Mouse (Mus musculus): ENCODE measurements around the gene Gm9774. TPM values are rescaled to one million over a fixed set of nuclear protein-coding genes. Genes with fewer than 3 reads are reported as not detected.

Gene Gm9774
- 10.1 and 18.9 TPM in 2 replicates for polyA plus RNA-seq (2015; fragmentation: Nextera tagmentation; extraction: Ambion mirVana)

GRCm38 (mm10) chr3:92429323-92429722 lies at the start of gene Gm9774:
TSS of gene Gm9774 (minus strand) at chr3:92429423.
- H3K27me3 ChIP-seq, result no peaks in the 10 kb centered on the region
- WGBS, result 86% methylated on average over 6 of the region's 6 CpGs
- no peaks in the 10 kb centered on the region for H3K4me1 ChIP-seq
- H3K4me3 ChIP-seq, result no peak within 1 kb of the TSS
- no peaks in the 10 kb centered on the region for H3K36me3 ChIP-seq
- ATAC-seq (ENCODE audit: insufficient number of reproducible peaks, insufficient read depth, low FRiP score, low TSS enrichment, low read depth), result no peak
- no peaks in the 10 kb centered on the region for H3K9me3 ChIP-seq
- no peak within 1 kb of the TSS for H3K27ac ChIP-seq
- H3K9ac ChIP-seq, result no peak within 1 kb of the TSS
- no peak within 1 kb of the TSS for H3K4me2 ChIP-seq

GRCm38 (mm10) chr3:92470111-92470510 lies 40.9 kb upstream of the Gm9774 start:
- H3K4me1 ChIP-seq, result no peaks in the 10 kb centered on the region
- H3K36me3 ChIP-seq, result no peaks in the 10 kb centered on the region
- H3K4me3 ChIP-seq, result no peak overlapping the region
- 81% methylated on average over 2 of the region's 2 CpGs for WGBS
- no peaks in the 10 kb centered on the region for H3K27me3 ChIP-seq
- H3K4me2 ChIP-seq, result no peak overlapping the region
- H3K9me3 ChIP-seq, result no peaks in the 10 kb centered on the region
- H3K9ac ChIP-seq, result no peak overlapping the region
- no peak overlapping the region for H3K27ac ChIP-seq
- ATAC-seq (ENCODE audit: insufficient number of reproducible peaks, insufficient read depth, low FRiP score, low TSS enrichment, low read depth), result no peak

- H3K4me3 ChIP-seq, result no peak overlapping the region
- H3K4me2 ChIP-seq, result no peak overlapping the region
- H3K27ac ChIP-seq, result no peak overlapping the region
- no peaks in the 10 kb centered on the region for H3K27me3 ChIP-seq
- no peaks in the 10 kb centered on the region for H3K9me3 ChIP-seq
- H3K36me3 ChIP-seq, result no peaks in the 10 kb centered on the region
- H3K9ac ChIP-seq, result no peak overlapping the region
- H3K4me1 ChIP-seq, result no peaks in the 10 kb centered on the region
- ATAC-seq (ENCODE audit: insufficient number of reproducible peaks, insufficient read depth, low FRiP score, low TSS enrichment, low read depth), result no peak
These were observed 38.2 kb upstream of the Gm9774 start for GRCm38 (mm10) chr3:92467424-92467823.

GRCm38 (mm10) chr3:92466576-92466975 lies 37.4 kb upstream of the Gm9774 start:
- Histone ChIP-seq H3K4me2 (no peak overlapping the region), H3K4me1 (no peaks in the 10 kb centered on the region), H3K9ac (no peak overlapping the region), H3K27me3 (no peaks in the 10 kb centered on the region), H3K27ac (no peak overlapping the region), H3K4me3 (no peak overlapping the region), H3K36me3 (no peaks in the 10 kb centered on the region), H3K9me3 (no peaks in the 10 kb centered on the region)
- 78% methylated on average over 1 of the region's 1 CpGs for WGBS
- ATAC-seq (ENCODE audit: insufficient number of reproducible peaks, insufficient read depth, low FRiP score, low TSS enrichment, low read depth), result no peak

GRCm38 (mm10) chr3:92458620-92459019 lies 29.4 kb upstream of the Gm9774 start, which contains the start of gene Sprr3:
TSS of gene Sprr3 (minus strand) at chr3:92458720.
- Histone ChIP-seq H3K9ac (no peak within 1 kb of the TSS), H3K4me1 (no peaks in the 10 kb centered on the region), H3K4me2 (no peak within 1 kb of the TSS), H3K27ac (no peak within 1 kb of the TSS), H3K36me3 (no peaks in the 10 kb centered on the region), H3K4me3 (no peak within 1 kb of the TSS), H3K27me3 (no peaks in the 10 kb centered on the region), H3K9me3 (no peaks in the 10 kb centered on the region)
- ATAC-seq (ENCODE audit: insufficient number of reproducible peaks, insufficient read depth, low FRiP score, low TSS enrichment, low read depth), result no peak
- WGBS, result 62% methylated on average over 2 of the region's 2 CpGs

GRCm38 (mm10) chr3:92455151-92455550 lies 25.9 kb upstream of the Gm9774 start:
- Histone ChIP-seq H3K9ac (no peak overlapping the region), H3K4me2 (no peak overlapping the region), H3K4me3 (no peak overlapping the region), H3K9me3 (no peaks in the 10 kb centered on the region), H3K27me3 (no peaks in the 10 kb centered on the region), H3K27ac (no peak overlapping the region), H3K4me1 (no peaks in the 10 kb centered on the region), H3K36me3 (no peaks in the 10 kb centered on the region)
- WGBS, result 88% methylated on average over 5 of the region's 5 CpGs
- ATAC-seq (ENCODE audit: insufficient number of reproducible peaks, insufficient read depth, low FRiP score, low TSS enrichment, low read depth), result no peak

GRCm38 (mm10) chr3:92440177-92440576 lies 11.0 kb upstream of the Gm9774 start:
- H3K27ac ChIP-seq, result no peak overlapping the region
- H3K4me3 ChIP-seq, result no peak overlapping the region
- no peak for ATAC-seq (ENCODE audit: insufficient number of reproducible peaks, insufficient read depth, low FRiP score, low TSS enrichment, low read depth)
- 84% methylated on average over 3 of the region's 3 CpGs for WGBS
- H3K27me3 ChIP-seq, result no peaks in the 10 kb centered on the region
- no peak overlapping the region for H3K4me2 ChIP-seq
- H3K9ac ChIP-seq, result no peak overlapping the region
- no peaks in the 10 kb centered on the region for H3K4me1 ChIP-seq
- H3K36me3 ChIP-seq, result no peaks in the 10 kb centered on the region
- no peaks in the 10 kb centered on the region for H3K9me3 ChIP-seq

- no peaks in the 10 kb centered on the region for H3K36me3 ChIP-seq
- H3K4me3 ChIP-seq, result no peak within 1 kb of the TSS
- 88% methylated on average over 3 of the region's 3 CpGs for WGBS
- no peaks in the 10 kb centered on the region for H3K9me3 ChIP-seq
- H3K4me1 ChIP-seq, result no peaks in the 10 kb centered on the region
- no peak within 1 kb of the TSS for H3K9ac ChIP-seq
- H3K27me3 ChIP-seq, result no peaks in the 10 kb centered on the region
- no peak within 1 kb of the TSS for H3K27ac ChIP-seq
- ATAC-seq (ENCODE audit: insufficient number of reproducible peaks, insufficient read depth, low FRiP score, low TSS enrichment, low read depth), result no peak
- no peak within 1 kb of the TSS for H3K4me2 ChIP-seq
These were observed 9.5 kb upstream of the Gm9774 start, which contains the start of gene Sprr1b for GRCm38 (mm10) chr3:92438689-92439088. TSS of gene Sprr1b (minus strand) at chr3:92438789.

- H3K4me3 ChIP-seq, result no peak within 1 kb of the TSS
- H3K4me2 ChIP-seq, result no peak within 1 kb of the TSS
- 68% methylated on average over 2 of the region's 2 CpGs for WGBS
- H3K27ac ChIP-seq, result no peak within 1 kb of the TSS
- no peaks in the 10 kb centered on the region for H3K36me3 ChIP-seq
- H3K4me1 ChIP-seq, result no peaks in the 10 kb centered on the region
- ATAC-seq (ENCODE audit: insufficient number of reproducible peaks, insufficient read depth, low FRiP score, low TSS enrichment, low read depth), result no peak
- no peaks in the 10 kb centered on the region for H3K9me3 ChIP-seq
- no peaks in the 10 kb centered on the region for H3K27me3 ChIP-seq
- H3K9ac ChIP-seq, result no peak within 1 kb of the TSS
These were observed 3.1 kb upstream of the Gm9774 start, which contains the start of gene Sprr2k for GRCm38 (mm10) chr3:92432282-92432681. TSS of gene Sprr2k (plus strand) at chr3:92432582.

- no peaks in the 10 kb centered on the region for H3K9me3 ChIP-seq
- 95% methylated on average over 2 of the region's 2 CpGs for WGBS
- no peak for ATAC-seq (ENCODE audit: insufficient number of reproducible peaks, insufficient read depth, low FRiP score, low TSS enrichment, low read depth)
These were observed 11.4 kb downstream of the Gm9774 start, which contains the start of gene Sprr2j-ps for GRCm38 (mm10) chr3:92417782-92418181. TSS of gene Sprr2j-ps (plus strand) at chr3:92418082.

GRCm38 (mm10) chr3:92407691-92408090 lies 21.5 kb downstream of the Gm9774 start, which contains the start of gene Sprr2i:
TSS of gene Sprr2i (plus strand) at chr3:92407991.
- Histone ChIP-seq H3K4me2 (no peak within 1 kb of the TSS), H3K27ac (no peak within 1 kb of the TSS), H3K9ac (no peak within 1 kb of the TSS), H3K9me3 (no peaks in the 10 kb centered on the region), H3K27me3 (no peaks in the 10 kb centered on the region), H3K4me3 (no peak within 1 kb of the TSS), H3K4me1 (no peaks in the 10 kb centered on the region), H3K36me3 (no peaks in the 10 kb centered on the region)
- no peak for ATAC-seq (ENCODE audit: insufficient number of reproducible peaks, insufficient read depth, low FRiP score, low TSS enrichment, low read depth)
- WGBS, result 87% methylated on average over 2 of the region's 2 CpGs

More at GRCm38 (mm10) chr3:92417782-92418181, 11.4 kb downstream of the Gm9774 start, which contains the start of gene Sprr2j-ps:
- H3K36me3 ChIP-seq, result no peaks in the 10 kb centered on the region
- H3K4me2 ChIP-seq, result no peak within 1 kb of the TSS
- no peaks in the 10 kb centered on the region for H3K4me1 ChIP-seq
- no peak within 1 kb of the TSS for H3K4me3 ChIP-seq
- no peaks in the 10 kb centered on the region for H3K27me3 ChIP-seq
- H3K27ac ChIP-seq, result no peak within 1 kb of the TSS
- H3K9ac ChIP-seq, result no peak within 1 kb of the TSS

- 58% methylated on average over 1 of the region's 1 CpGs for WGBS
- H3K4me1 ChIP-seq, result no peaks in the 10 kb centered on the region
- H3K4me3 ChIP-seq, result no peak overlapping the region
- ATAC-seq (ENCODE audit: insufficient number of reproducible peaks, insufficient read depth, low FRiP score, low TSS enrichment, low read depth), result no peak
- no peaks in the 10 kb centered on the region for H3K27me3 ChIP-seq
- no peaks in the 10 kb centered on the region for H3K9me3 ChIP-seq
- no peak overlapping the region for H3K4me2 ChIP-seq
- no peak overlapping the region for H3K9ac ChIP-seq
- H3K36me3 ChIP-seq, result no peaks in the 10 kb centered on the region
- H3K27ac ChIP-seq, result no peak overlapping the region
These were observed 34.9 kb downstream of the Gm9774 start for GRCm38 (mm10) chr3:92394301-92394700.
